Mouse (Mus musculus) G1E (cell line): ENCODE measurements around the gene Hebp1.

ENCODE experiments used
- CTCF ChIP-seq: IDR thresholded peaks from 2 replicates; pipeline ENCODE4 v1.5.1; 2012; ENCODE audit warnings: low read depth, low read length, inconsistent platforms, mixed read lengths
- GATA1 ChIP-seq: IDR thresholded peaks from 2 replicates; pipeline ENCODE4 v1.6.1; 2012; ENCODE audit warnings: borderline replicate concordance, low read length, inconsistent platforms, mixed read lengths
- GATA2 ChIP-seq: IDR thresholded peaks from 2 replicates; pipeline ENCODE4 v1.6.1; 2012; ENCODE audit warnings: low read depth, low read length, inconsistent platforms, borderline replicate concordance

DNA sequence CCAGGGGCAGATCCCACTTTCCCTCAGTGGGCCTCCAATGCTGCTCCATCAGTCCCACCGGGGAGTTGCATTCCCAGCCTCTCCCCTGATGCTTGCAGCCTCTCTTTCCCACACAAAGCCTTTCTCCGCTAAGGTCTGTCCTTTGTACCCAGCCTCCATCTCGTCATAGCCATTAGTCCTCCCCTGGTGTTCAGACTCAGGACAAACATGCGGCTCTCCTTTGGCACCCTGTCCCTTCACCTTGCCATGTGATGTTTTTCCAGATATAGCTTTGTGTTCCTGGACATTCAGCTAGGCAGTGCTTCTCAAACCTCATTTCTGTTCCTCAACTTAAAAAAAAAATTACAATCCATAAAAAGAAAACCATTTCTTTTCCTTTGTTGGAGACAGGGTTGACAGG, 39.3 kb downstream of the Hebp1 start:
- no peak for TF ChIP-seq CTCF
- no peak for TF ChIP-seq GATA1
- TF ChIP-seq GATA2, result no peak
